Mouse (Mus musculus) large intestine, adult 2 months (tissue): Measurements from ENCODE around the gene Slc6a2. TPM values are rescaled to one million over a fixed set of nuclear protein-coding genes. Genes with fewer than 3 reads are reported as not detected.

ENCODE experiments used
- DNase-seq: peaks from one replicate; pipeline ENCODE4 v3.0.0-alpha.2; 2012; ENCODE audit warnings: low read depth, low spot score
- WGBS: fragments of 180-500 bp; shearing (Covaris S2); methylation state at CpG from one replicate; pipeline ENCODE4 v1.1.7; 2018; 5-methylcytosine and 5-hydroxymethylcytosine counted together
- polyA plus RNA-seq: library from polyadenylated mRNA; depleted of rRNA; stranded (reverse); fragments of >200 nt; gene quantifications from 2 replicates; pipeline ENCODE4 v1.2.3, GENCODE M21; 2012; rRNA removed

Gene Slc6a2
- polyA plus RNA-seq, 1 experiment, result 0.01 TPM

DNA sequence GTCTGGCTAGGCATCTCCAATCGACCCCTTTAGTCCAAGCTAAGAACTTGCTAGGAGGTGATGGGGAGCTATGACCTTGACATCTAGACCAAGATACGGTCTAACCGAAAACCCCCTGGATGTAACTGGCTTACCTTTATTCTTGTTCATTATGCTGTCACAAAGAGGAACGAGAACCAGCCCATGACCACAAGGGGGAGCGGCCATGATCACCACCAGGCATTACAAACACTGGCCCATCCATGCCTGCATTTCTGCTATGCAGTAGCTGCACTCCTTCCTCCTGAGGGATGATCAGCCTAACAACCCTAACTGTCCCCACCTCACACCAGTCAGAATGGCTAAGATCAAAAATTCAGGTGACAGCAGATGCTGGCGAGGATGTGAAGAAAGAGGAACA lies 52.3 kb downstream of the Slc6a2 start:
- no peak for DNase-seq
- WGBS, result 73% methylated on average over 6 of the region's 6 CpGs

DNA sequence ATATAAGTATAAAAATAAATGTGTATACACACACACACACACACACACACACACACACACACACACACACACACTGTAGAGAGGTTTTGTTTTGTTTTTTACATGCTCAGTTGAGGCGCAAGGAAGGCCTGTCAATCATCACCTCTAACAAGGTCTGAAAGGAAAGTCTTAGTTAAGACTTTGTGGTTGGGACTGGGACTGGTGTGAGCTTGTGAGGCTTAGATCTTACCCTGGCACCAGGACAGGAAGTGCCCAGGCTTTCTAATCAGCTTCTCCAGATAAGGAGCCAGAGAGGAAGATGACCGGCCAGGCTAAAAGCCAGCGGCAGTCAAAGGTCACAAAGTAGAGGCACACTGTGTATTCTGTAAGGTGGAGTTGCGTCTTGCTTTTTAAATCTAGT lies 54.4 kb downstream of the Slc6a2 start:
- no peak for DNase-seq
- 43% methylated on average over 4 of the region's 4 CpGs for WGBS

GRCm38 (mm10) chr8:93021738-93022137 lies 61.9 kb downstream of the Slc6a2 start:
- 61% methylated on average over 5 of the region's 5 CpGs for WGBS
- no peak for DNase-seq

- DNase-seq, result no peak
- 40% methylated on average over 2 of the region's 2 CpGs for WGBS
Measured at GRCm38 (mm10) chr8:93030664-93031063, 70.8 kb downstream of the Slc6a2 start.

DNA sequence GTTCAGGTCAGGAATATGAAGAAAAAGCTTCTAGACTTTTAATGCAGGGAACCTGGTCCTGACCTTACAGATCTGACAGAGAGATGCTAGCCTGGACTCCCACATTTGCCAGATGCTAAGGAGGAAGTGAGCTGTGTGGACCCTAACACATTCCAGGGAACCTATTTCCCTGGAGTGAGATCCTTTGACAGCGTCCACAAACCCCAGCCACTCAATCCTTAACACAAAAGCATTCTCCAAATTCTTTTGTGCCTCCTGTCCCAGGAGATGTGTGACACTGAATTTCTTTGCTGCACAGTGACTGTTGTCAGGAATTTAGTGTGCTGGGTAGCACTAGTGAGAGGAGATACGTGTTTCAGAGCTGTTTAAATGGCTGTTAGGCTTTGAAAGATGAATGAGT lies 79.0 kb downstream of the Slc6a2 start:
- no peak for DNase-seq

DNA sequence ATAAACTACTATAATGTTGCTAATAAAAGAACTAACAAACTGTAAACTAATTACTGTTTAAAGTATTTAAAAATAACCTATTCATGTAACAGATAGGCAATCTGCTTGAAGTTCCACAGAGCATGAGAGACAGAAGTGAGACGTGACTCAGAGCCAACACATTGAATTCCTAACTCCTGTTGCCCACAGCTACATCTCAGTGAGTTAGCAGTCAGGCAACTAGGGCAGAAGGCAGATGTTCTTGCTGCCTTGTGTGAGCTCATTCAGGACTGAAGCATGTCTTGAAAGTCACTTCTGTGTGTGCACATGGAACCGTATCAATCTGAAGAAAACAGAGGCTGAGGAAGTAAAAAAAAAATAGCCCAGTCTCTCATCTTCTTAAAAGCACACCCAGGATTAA lies 80.4 kb downstream of the Slc6a2 start:
- no peak for DNase-seq
- 68% methylated on average over 2 of the region's 2 CpGs for WGBS

More for the DNA sequence above, 79.0 kb downstream of the Slc6a2 start:
- WGBS, result 15% methylated on average over 2 of the region's 2 CpGs

- DNase-seq, result no peak
- WGBS, result 65% methylated on average over 4 of the region's 4 CpGs
Measured at GRCm38 (mm10) chr8:93040776-93041567, 81.1 kb downstream of the Slc6a2 start.

DNA sequence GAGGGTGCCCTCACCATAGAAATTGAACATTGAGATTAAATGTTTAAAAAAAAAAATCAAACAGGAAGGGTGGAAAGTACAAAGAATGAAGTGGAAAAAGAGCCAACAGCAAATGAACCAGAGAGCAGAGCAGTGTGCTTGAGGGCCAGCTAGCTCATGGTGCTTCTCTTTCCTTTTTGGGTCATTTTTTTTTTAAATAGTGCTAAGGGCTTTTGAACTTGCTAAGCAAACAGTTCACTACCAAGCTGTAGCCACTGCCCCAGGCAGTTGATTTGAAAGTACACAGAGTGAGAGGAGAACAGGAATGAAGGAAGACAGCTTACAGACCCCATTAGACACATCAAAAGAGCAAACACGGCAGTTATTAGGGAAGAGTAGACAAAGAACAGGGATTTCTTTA lies 83.2 kb downstream of the Slc6a2 start:
- WGBS, result 18% methylated on average over 1 of the region's 1 CpGs

GRCm38 (mm10) chr8:93048092-93048491 lies 88.2 kb downstream of the Slc6a2 start, which contains the start of gene Ces1a:
Gene Ces1a (minus strand): TSS chr8:93048192.
- WGBS, result 83% methylated on average over 3 of the region's 3 CpGs
- no peak for DNase-seq

More for the DNA sequence above, 83.2 kb downstream of the Slc6a2 start:
- no peak for DNase-seq

DNA sequence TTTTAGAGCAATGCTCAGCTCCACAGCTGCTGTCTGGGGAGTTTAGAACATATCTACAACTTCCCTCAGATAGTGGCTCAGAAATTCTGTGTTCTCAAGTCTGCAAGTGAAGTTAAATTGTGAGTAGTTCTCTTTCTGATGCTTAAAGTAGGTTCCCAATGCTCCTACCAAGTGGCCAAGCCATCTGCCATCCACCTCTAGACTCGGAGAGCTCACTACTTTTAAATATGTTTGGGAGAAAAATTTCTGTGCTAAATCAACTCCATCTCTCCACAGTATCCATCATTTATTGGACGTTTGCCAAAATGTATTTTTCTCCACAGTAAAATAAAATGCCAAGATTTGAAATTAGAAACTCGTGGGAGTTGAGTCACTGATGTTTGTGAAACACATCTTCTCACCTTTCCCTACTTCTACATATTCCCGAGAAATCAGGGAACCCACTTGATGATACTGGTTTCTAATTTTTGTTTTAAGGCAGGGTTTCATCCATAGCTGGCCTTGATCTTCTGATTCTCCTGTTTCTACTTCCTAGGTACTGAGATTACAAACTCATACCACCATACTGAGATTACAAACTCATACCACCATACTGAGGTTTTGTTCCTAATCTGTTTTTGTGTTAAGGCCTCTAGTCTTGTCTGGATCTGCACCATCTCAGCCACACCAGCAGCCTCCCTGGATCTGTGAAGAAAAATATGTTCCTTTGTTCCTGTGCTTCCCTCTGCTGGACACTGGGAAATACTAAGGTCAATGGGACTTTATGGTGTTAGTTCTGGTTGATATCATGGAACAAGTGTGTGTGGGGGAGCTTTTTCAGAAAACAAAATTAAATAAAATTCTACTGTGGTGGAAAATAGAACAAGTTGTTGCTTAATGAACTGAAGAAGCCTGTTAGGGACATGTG lies 88.9 kb downstream of the Slc6a2 start:
- 51% methylated on average over 4 of the region's 4 CpGs for WGBS
- no peak for DNase-seq

Other genes starting within 250 kb of the Slc6a2 start
- gene Mmp2, start 132.8 kb upstream of the Slc6a2 start, polyA plus RNA-seq, result 39.7 and 52.6 TPM in 2 replicates
- 2.8 and 3.5 TPM in 2 replicates for gene Lpcat2, start 104.7 kb upstream of the Slc6a2 start, polyA plus RNA-seq
- gene Capns2, start 58.7 kb upstream of the Slc6a2 start, polyA plus RNA-seq, result 0.11 and 0.22 TPM in 2 replicates
- gene Ces1a, start 88.1 kb downstream of the Slc6a2 start, polyA plus RNA-seq, result not detected in 2 replicates
- 0.19 and 0.25 TPM in 2 replicates for gene Ces1b, start 119.9 kb downstream of the Slc6a2 start, polyA plus RNA-seq
- 2.5 and 4.2 TPM in 2 replicates for gene Ces1c, start 171.2 kb downstream of the Slc6a2 start, polyA plus RNA-seq
- 15.5 and 30.1 TPM in 2 replicates for gene Ces1d, start 237.8 kb downstream of the Slc6a2 start, polyA plus RNA-seq